Mouse (Mus musculus) olfactory bulb, adult 2 months (tissue): ENCODE measurements at regions not wholly inside any gene's neighbourhood (a gene's known extent, or its start where the extent isn't known, plus 50 kb on each side); places are given as distances from the start of the nearest gene placed in this dataset.

ENCODE experiments used
- H3K27ac ChIP-seq: fragments of 200-500 bp; 2 replicates; pipeline ENCODE4 v1.5.1; 2012; ENCODE audit warnings: low read depth, low read length; ENCODE audit not compliant: insufficient read depth
- H3K4me1 ChIP-seq: fragments of 200-500 bp; 2 replicates; pipeline ENCODE4 v1.6.1; 2012; ENCODE audit warnings: low read length; ENCODE audit not compliant: control insufficient read depth, insufficient read depth
- H3K4me3 ChIP-seq: fragments of 200-500 bp; 2 replicates; pipeline ENCODE4 v1.5.1; 2012; ENCODE audit warnings: mild to moderate bottlenecking, low read depth, low read length, moderate library complexity; ENCODE audit not compliant: insufficient read depth
- CTCF ChIP-seq: fragments of 200-500 bp; IDR thresholded peaks from 2 replicates; pipeline ENCODE4 v1.5.1; 2012; ENCODE audit warnings: low read depth, mild to moderate bottlenecking, low read length, moderate library complexity; ENCODE audit not compliant: insufficient read depth
- POLR2A ChIP-seq: fragments of 200-500 bp; IDR thresholded peaks from 2 replicates; pipeline ENCODE4 v1.6.1; 2012; ENCODE audit warnings: mild to moderate bottlenecking, low read depth, low read length, moderate library complexity; ENCODE audit not compliant: insufficient read depth
- WGBS: fragments of 180-500 bp; shearing (Covaris S2); methylation state at CpG from one replicate; pipeline ENCODE4 v1.1.7; 2018; 5-methylcytosine and 5-hydroxymethylcytosine counted together

DNA sequence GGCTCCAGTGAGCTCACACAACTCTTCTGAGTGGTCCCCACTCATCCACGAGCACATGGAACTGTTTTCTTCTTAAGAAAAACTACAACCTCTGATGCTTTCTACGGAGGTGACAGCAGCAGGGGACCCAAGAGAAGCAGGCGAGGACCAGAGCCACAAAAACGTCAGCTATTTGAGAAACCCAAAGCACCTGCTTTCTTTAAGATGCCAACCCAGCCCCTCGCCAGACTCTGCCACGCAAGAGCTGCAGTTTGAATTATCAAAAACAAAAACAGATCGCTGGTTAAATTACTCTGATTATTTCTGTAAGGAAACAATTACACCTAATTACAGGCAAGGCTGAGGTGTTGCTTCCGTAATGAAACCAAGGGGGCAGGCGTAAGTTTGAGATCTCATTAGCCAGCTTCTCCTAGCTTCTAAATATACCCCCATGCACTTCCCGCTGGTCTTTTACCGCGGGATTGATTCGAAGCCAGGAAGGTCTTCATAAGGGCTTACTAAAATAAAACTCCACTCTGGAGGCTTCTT, 614.1 kb downstream of the Pdcd6ip start:
- H3K27ac ChIP-seq, result no peak overlapping the region
- 23% methylated on average over 13 of the region's 13 CpGs for WGBS
- TF ChIP-seq POLR2A, result no peak
- TF ChIP-seq CTCF, result no peak
- H3K4me3 ChIP-seq, result no peak overlapping the region
- peaks cover 2% of the 10 kb centered on the region; the same call in 1 of the 2 replicates for H3K4me1 ChIP-seq

DNA sequence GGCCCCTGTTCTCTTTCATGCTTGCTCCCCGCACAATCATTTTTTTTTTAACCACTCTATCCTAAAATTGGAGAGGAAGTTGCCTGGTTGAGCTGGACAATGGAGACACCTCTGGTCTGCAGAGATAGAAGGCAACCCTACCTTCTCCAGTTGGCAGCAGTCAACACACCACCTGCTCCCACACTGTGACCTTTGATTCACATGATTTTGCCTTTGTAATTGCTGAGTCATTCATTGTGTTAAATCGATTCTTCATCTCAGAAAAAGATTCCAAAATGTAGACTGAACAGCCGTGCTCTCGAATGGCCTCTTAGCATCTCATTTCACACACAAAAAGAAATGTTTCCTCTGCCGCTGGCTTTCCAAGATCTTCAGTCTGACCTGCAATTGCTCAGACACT, 616.2 kb downstream of the Pdcd6ip start:
- WGBS, result 71% methylated on average over 5 of the region's 5 CpGs
- no peak for TF ChIP-seq POLR2A
- no peak for TF ChIP-seq CTCF
- H3K4me3 ChIP-seq, result no peak overlapping the region
- H3K27ac ChIP-seq, result no peak overlapping the region
- H3K4me1 ChIP-seq, result peaks cover 2% of the 10 kb centered on the region; the same call in 1 of the 2 replicates

- TF ChIP-seq POLR2A (no peak), CTCF (no peak)
- no peaks in the 10 kb centered on the region for H3K4me1 ChIP-seq
- WGBS, result 84% methylated on average over 10 of the region's 10 CpGs
- no peak overlapping the region for H3K27ac ChIP-seq
- no peak overlapping the region for H3K4me3 ChIP-seq
Observed at GRCm38 (mm10) chr9:113087786-113088185, 620.3 kb downstream of the Pdcd6ip start.

GRCm38 (mm10) chr9:113085281-113085810, 622.7 kb downstream of the Pdcd6ip start:
- Histone ChIP-seq H3K27ac (no peak overlapping the region), H3K4me3 (no peak overlapping the region), H3K4me1 (no peaks in the 10 kb centered on the region)
- no peak for TF ChIP-seq CTCF
- no peak for TF ChIP-seq POLR2A
- 77% methylated on average over 5 of the region's 5 CpGs for WGBS

DNA sequence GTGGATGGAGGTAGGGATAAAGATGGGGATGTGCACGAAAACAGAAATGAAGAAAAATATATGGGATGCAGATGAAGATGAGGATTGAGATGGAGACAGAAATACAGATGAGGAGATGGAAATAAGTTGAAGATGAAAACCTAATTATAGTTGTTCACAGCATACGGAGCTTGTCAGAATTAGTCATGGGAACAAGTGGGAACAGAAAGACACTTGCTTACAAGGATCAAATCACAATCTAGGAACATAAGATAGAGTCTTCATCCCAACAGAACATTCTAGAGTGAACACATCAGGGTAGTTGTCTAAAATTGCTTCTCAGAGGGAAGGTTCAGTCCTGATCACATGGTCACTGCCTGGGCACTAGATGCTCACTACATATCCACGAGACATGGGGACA, 633.2 kb downstream of the Pdcd6ip start:
- Histone ChIP-seq H3K4me3 (no peak overlapping the region), H3K27ac (no peak overlapping the region), H3K4me1 (no peaks in the 10 kb centered on the region)
- no peak for TF ChIP-seq CTCF
- TF ChIP-seq POLR2A, result no peak
- 87% methylated on average over 3 of the region's 3 CpGs for WGBS

DNA sequence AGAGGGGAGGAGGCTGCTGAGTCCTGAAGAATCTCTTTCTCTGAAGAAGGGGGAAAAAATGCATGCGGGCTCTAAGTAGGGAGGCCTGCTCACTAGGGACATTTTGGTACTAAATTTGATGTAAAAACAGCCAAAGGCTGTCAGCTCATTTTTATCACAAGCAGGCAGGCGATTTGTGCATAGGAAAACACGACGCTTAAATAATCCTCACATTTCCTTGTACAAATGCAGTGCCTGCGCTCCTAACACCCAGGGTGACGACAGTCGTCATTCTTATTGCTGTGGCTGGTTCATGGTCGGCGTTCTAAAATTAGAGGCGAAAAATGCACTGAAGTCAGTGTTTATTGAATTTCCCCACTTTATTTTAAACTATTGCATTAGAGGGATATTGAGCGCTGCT, 650.6 kb downstream of the Pdcd6ip start:
- Histone ChIP-seq H3K4me3 (no peak overlapping the region), H3K4me1 (no peaks in the 10 kb centered on the region), H3K27ac (no peak overlapping the region)
- TF ChIP-seq POLR2A, result no peak
- TF ChIP-seq CTCF, result no peak
- 86% methylated on average over 11 of the region's 11 CpGs for WGBS

GRCm38 (mm10) chr9:113044556-113045178, 663.4 kb downstream of the Pdcd6ip start:
- 58% methylated on average over 4 of the region's 4 CpGs for WGBS
- no peak overlapping the region for H3K27ac ChIP-seq
- no peak overlapping the region for H3K4me3 ChIP-seq
- H3K4me1 ChIP-seq, result no peaks in the 10 kb centered on the region
- TF ChIP-seq CTCF (no peak), POLR2A (no peak)

DNA sequence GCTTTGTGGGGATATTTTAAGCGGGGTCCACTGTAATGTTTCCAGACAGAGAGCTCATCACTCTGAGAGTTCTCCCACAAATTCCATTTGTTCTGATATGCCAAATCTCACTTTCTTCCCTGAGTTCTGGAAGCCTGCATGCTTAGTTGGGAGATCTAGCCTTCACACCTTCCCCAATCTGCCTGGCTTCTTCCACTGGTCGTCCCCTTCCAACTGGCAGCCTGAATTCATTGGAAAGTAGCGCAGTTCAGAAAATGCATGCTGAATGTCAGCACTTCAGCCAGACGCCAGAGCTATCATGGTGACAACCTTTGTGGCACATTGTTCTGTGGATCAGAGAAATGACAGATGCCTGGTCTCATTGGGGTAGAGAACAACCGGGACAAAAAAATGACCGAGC, 667.2 kb downstream of the Pdcd6ip start:
- no peak overlapping the region for H3K27ac ChIP-seq
- H3K4me1 ChIP-seq, result no peaks in the 10 kb centered on the region
- H3K4me3 ChIP-seq, result no peak overlapping the region
- TF ChIP-seq POLR2A (no peak), CTCF (no peak)
- 85% methylated on average over 6 of the region's 6 CpGs for WGBS

GRCm38 (mm10) chr9:113033996-113034395, 674.1 kb downstream of the Pdcd6ip start:
- H3K4me1 ChIP-seq, result no peaks in the 10 kb centered on the region
- no peak overlapping the region for H3K4me3 ChIP-seq
- no peak for TF ChIP-seq CTCF
- no peak for TF ChIP-seq POLR2A
- no peak overlapping the region for H3K27ac ChIP-seq
- 90% methylated on average over 5 of the region's 5 CpGs for WGBS

- TF ChIP-seq POLR2A (no peak), CTCF (no peak)
- no peaks in the 10 kb centered on the region for H3K4me1 ChIP-seq
- WGBS, result 90% methylated on average over 4 of the region's 4 CpGs
- H3K4me3 ChIP-seq, result no peak overlapping the region
- H3K27ac ChIP-seq, result no peak overlapping the region
Observed at GRCm38 (mm10) chr9:113029091-113029490, 679.0 kb downstream of the Pdcd6ip start.
